Mouse (Mus musculus) lung, postnatal 0 days (tissue): Measurements from ENCODE around the gene Man1b1.

ENCODE experiments used
- CTCF ChIP-seq: IDR thresholded peaks from 2 replicates; pipeline ENCODE4 v1.5.1; 2016; ENCODE audit warnings: antibody characterized with exemption, mild to moderate bottlenecking
- EP300 ChIP-seq: IDR thresholded peaks from 2 replicates; pipeline ENCODE4 v1.6.1; 2016; ENCODE audit warnings: antibody characterized with exemption, mild to moderate bottlenecking, control low read depth

DNA sequence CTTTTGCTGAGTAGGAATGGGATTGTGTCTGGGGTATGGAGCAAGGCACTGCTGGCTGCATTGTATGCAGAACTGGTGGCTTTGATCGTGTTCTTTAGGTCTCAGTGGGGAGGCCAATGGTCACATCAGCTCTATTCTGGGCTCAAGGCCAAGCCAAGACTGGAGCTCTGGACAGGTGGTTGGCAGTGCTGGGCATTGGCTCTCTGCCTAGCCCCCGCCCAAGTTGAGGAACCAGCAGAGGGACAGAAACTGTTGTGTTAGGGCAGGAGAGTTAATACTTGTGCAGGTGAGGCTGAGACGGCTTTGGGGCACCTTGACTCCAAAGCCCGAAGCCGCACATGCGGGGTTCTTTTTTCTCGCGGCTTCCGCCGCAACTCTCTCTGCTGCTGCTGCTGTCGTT is 42.5 kb upstream of the Man1b1 start, which contains the start of gene Lrrc26:
- TF ChIP-seq CTCF (no peak), EP300 (no peak)
